Mouse (Mus musculus): ENCODE results near the gene Klhl15.
"Not testable (repeated sequence)": the region's sequence is repeated elsewhere in the genome, so short reads cannot be mapped to it uniquely, and the experiment has no call there.

The Klhl15 gene

DNA sequence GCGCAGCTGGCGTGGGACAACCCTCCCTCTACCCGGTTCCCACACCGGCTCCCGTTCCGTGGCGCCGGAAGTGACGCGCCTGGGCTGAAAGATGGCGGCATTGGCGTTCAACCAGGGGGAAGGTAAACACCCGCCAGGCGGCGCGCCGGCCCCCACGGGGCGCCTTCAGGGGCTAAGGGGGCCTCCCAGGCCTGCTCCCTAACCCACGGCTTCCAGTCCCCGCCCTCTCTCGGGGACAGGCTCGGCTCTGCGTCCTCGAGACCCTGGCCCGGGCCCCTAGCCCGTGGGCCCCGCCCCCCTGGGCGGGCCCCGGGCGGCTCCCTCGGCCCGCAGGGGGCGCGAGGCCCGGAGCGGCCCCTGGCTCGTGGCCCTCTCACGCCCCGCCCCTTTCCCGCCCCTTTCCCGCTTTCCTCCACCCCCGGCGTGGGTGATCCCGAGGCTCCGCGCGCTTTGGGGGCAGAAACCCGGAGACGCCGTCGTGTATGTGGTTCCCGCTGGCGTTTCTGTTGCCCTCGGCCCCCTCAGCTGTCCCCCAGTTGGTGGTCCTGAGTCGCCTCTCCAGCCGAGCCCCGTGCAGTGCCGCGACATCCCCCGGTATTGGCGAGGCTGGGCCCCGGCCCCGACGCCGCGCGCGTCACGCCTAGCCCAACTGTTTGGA is at the start of gene Klhl15:
Gene Klhl15 (plus strand): TSS at position 68 of the 658 bp plus-strand sequence.
- DNase-seq (ENCODE audit: low spot score): peak; percentile 79

GRCm38 (mm10) chrX:94185156-94185555 is 49.2 kb upstream of the Klhl15 start:
- no peak for DNase-seq (ENCODE audit: low spot score)

DNA sequence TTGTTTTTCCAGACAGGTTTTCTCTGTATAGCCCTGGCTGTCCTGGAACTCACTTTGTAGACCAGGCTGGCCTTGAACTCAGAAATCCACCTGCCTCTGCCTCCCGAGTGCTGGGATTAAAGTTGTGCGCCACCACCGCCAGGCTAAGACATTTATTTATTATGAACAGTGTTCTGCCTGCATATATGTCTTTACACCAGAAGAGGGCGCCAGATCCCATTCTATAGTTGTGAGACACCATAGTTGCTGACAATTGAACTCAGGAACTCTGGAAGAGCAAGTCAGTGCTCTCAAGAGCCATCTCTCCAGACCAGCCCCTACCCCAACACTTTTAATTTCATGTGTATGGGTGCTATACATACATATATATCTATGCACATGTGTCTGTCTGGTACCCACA is 40.5 kb upstream of the Klhl15 start:
- DNase-seq (ENCODE audit: low spot score): not testable (repeated sequence)

DNA sequence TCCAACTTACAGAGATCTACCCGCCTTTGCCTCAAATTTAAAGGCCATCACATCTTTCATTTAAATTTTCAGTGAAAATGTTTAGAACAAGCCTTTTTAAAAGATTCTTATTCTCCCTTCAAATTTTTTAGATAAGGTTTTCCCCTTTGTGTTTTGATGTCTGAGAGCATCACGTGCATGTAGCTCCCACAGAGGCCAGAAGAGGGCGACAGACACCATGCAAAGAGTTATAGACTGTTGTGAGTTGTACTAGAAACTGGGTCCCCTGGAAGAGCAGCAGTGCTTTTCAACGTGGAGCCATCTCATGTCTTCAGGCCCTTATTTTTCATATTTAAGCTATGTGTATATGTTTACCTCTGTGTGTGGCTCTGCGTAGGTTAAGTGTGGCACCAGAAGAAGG is 36.6 kb upstream of the Klhl15 start:
- DNase-seq (ENCODE audit: low spot score): no peak

DNA sequence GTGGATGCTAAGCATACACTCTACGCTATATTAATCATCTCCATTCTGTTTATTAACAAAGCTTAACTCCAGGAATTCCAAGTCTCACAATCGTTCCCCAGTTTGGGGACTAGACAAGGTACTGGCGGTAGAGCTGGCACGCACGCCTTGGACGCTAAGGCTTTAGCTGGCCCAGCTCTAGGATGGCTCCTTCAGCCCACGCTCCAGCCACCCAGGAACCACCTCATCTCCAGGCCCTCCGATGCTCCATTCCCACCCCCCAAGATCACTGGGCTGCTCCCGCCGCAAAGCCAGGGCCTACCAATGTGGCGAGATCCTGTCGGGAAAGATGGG is 22.2 kb upstream of the Klhl15 start:
- DNase-seq (ENCODE audit: low spot score): no peak

DNA sequence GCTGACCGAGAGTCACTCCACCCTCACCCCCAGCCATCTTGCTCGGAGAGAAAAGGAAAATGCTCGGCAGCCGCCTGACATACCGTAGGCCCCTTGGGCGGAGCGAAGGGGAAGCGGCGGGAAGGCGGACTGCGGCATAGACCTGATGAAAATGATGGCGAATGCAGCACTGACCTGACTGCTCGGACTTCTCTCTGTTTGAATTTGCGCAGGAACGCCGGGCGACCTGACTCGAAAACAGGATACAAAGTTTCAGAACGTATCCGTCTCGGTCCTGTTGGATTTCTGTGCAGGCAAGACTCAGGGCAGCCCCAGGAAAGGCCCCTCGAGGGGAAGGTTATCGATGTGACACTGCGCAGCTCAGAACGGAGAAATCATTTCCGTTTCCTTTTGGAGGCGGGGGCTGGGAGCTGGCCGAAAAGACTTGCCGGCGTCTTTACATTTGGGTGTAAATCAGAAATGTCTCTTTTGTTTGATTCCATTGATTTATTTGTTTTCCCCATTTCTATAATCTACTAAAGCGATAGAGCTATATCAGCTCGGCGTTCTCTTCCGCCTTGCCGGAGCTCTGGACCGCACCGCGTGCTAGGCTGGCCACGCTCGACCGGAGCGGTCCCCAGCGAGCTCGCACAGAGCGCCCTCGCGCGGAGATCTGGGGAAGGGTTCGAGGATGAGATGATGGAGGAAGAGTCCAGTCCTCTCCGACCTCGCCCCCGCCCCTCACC is 21.6 kb upstream of the Klhl15 start, which contains the start of gene Eif2s3x:
Gene Eif2s3x (minus strand): TSS at position 266 of the 725 bp plus-strand sequence.
- peak; percentile 80 for DNase-seq (ENCODE audit: low spot score)

DNA sequence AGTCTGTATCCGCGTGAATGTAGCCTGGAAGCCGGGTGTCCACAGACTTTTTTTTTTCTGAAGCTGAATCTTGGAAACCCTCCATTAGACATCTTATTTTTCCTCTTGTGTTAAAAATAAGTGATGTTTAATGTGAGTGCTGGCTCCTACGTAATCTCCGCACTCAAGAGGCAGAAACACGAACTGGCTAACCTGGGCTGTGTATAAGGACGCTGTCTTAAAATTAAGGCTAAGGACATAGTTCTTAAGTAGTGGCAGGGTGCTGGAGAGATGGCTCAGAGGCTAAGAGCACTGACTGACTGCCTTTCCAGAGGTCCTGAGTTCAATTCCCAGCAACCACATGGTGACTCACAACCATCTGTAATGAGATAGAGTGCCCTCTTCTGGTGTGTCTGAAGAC is 21.0 kb upstream of the Klhl15 start:
- no peak for DNase-seq (ENCODE audit: low spot score)

DNA sequence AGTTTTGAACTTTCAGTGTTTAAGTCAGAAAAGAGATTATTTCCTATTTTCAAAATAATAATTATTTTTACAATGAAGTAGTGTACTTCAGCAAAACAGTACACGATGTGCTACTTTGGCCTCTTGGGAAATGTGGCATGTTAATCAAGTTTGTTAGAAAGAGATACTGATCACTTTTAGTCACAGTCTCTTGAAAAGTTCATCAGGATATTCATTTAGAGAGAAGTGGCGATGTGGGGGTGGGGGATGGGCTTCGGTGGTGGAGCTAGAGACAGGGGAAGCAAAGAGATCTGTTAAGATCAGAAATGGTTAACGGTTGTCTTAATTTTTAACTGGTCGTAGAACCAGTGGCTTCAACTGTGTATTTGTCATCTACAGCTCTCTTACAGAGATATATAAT is 967 bp upstream of the Klhl15 start:
- DNase-seq (ENCODE audit: low spot score): no peak

- no peak for DNase-seq (ENCODE audit: low spot score)
These were observed 365 bp upstream of the Klhl15 start for GRCm38 (mm10) chrX:94233936-94234531.

GRCm38 (mm10) chrX:94235190-94235555 is 774 bp downstream of the Klhl15 start:
- DNase-seq (ENCODE audit: low spot score): peak; percentile 3

DNA sequence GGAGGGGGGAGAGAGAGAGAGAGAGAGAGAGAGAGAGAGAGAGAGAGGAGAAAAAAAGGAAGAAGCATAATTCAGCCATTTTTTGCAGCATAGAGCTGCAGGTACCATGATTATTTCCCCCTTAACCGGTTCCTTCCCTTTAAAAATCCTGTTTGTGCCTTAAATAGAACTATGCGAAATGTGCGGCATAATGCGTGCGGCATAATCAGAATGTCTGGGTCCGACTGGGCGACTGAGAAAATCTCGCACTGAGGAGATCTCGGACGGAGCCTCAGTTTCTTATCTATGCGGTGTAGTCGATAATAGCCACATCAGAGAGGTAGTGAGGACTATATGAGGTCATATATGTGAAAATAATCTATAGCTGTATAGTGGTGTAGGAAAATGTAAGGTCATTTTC is 1.2 kb downstream of the Klhl15 start:
- no peak for DNase-seq (ENCODE audit: low spot score)

GRCm38 (mm10) chrX:94288923-94289322 is 54.5 kb downstream of the Klhl15 start:
- DNase-seq (ENCODE audit: low spot score): peak; percentile 14

DNA sequence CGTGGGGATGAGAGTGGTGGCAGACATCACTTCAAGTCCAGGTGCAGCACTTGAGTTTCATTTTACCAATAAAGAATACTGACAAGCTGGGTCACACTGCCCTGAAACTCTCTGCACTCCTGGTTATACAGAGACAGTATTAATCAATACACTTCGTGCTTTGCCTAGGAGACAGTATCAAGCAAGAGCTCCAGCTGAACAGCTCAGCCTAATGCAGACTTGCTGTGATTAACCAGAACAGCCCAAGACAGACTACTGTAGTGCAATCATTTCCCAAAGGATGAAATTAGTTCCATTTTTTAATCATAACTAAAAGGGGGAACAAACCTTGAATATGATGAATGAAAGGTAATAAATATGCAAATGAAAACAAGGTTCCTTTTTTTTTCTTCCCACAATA is 68.5 kb downstream of the Klhl15 start:
- DNase-seq (ENCODE audit: low spot score): no peak

DNA sequence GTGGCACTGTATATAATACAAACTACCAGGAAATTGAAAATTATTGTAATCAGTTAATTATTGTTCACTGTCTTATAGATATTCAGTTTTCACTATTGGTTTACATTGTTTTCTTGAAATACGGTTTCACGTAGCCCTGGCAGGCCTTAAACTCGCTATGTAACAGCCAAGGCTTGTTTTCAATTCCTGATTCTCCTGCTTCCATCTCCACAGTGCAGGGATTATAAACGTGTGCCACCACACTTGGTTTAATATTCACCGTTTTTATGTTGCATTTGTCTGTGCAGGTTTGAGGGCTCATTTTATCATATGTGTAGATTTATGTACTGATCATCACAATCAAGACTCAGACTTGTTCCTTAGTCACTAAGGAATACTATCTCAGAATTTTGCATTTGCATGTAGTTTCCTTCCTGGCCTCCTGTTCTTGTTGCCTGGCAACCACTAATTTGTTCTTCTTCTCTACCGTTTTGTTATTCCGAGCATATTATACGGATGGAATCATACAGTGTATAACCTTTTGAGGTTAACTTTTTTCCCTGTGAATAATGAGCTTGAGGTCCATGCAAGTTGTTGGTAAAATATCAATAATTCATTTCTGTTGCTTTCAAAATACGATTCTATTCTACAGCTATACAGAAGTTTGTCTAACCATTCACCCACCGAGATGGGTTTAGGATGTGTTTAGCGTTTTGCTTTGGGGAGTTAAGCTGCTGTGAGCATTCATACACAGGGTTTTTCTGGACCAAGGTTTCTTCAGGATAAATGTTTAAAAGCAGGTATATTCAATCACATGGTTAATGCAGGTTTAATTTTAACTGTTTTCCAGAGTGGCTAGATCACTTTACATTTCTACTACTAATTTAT is 86.9 kb downstream of the Klhl15 start:
- DNase-seq (ENCODE audit: low spot score): no peak
